Mouse (Mus musculus) adipocyte (in vitro differentiated cells): ENCODE data around the gene Plin5.
A peak's percentile ranks its signal among the peaks of the same experiment; 100 is the strongest.
"Not testable (repeated sequence)": the region's sequence is repeated elsewhere in the genome, so short reads cannot be mapped to it uniquely, and the experiment has no call there.

Experiments
- DNase-seq: peaks from one replicate; pipeline ENCODE4 v3.0.0-alpha.2; 2016; ENCODE audit warnings: low spot score

The Plin5 gene

DNA sequence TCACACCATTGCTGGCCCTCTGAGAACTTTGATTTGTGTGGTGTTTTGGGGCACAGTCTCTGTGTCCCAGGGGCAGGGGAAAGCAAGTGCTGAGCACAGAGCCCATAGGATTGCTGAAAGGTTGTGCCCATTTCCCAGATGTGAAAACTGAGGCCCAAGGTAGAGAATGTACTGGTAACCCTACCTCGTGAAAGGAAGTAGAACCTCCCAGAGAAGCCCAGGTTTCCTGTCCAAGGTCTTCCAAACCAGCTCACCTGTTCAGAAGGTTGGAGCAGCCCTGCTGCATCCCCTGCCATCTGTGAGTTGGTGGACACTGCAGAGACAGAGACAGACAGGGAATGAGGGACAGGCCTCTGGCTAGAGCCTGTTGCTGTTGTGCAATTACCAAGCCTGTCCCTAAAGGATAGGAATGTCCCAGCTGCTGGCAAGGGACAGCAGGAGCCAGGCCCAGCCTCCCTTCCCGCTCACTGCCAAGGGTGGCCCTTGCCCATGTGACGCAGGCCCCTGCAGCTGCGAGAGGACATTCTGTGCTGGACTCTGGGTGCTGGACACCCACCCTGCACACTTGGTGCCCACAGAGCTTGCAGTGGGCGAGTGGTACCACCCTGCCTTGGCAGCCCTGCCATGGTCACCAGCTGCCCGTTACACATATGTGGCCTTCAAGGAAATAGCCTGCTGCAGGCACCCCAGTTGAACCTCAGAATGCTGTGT lies 8.9 kb downstream of the Plin5 start:
- peak; percentile 89 for DNase-seq

DNA sequence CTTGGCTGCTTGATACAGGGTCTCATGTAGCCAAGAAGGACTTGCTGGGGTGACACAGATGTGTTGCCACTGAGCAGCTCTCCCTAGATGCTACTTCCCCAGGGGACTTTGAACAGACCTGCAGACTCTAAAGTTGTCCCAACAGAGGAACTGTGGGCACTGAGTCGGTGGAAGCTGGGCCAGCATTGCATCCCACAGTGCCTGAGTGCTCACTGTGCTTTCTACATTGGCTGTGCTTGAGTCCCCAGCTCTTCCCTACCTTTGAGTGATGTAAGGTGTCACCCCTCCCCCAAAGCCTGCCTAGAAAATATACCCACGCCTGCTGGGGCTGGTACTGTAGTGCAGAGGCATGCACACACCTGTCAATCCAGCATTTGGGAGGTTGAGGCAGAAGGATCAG lies 9.7 kb downstream of the Plin5 start:
- DNase-seq: peak; percentile 58

- no peak for DNase-seq
Measured at GRCm38 (mm10) chr17:56106981-56107380, 10.4 kb downstream of the Plin5 start.

- peak; percentile 65 for DNase-seq
Measured at GRCm38 (mm10) chr17:56106436-56106835, 11.0 kb downstream of the Plin5 start.

DNA sequence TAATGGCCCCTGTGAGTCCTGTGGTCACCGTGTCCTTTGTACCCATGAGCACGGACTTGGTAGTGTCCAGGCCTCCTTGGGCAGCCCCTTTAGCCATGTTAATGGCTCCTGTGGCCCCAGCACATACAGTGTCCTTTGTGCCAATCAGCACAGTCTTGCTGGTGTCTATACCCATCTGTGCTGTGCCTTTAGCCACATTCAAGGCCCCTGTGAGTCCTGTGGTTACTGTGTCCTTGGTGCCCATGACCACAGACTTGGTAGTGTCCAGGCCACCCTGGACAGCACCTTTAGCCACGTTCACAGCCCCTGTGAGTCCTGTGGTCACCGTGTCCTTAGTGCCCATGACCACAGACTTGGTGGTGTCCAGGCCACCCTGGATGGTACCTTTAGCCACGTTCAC lies 12.6 kb downstream of the Plin5 start:
- DNase-seq: peak; percentile 82

DNA sequence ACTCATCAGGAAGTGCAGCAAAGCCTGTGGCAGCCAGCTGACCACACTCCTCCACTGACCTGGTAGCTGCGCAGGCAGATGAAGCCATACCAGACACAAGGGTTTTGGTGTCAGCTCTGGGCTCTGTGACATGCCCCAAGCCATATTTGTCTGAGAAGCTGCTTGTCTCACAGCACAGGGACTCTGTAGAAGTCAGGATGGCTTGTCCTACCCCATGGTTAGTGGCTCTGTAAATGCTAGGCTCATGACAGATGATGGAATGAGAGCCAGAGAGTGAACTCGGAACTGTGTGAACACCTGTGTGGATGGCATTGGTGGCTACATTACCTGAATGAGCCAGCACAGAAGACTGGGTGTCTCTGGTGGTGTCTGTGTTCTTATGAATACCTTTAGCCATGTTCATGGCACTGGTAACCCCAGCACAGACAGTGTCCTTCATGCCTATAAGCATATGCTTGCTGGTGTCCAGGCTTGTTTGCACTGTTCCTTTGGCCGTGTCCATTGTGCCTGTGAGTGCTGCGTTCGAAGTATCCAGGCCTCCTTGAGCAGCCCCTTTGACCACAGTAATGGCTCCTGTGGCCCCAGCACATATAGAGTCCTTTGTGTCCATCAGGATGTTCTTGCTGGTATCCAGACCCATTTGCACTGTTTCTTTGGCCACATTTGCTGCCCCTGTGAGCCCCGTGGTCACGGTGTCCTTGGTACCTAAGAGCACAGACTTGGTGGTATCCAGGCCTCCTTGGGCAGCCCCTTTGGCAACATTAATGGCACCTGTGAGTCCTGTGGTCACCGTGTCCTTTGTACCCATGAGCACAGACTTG lies 13.7 kb downstream of the Plin5 start:
- peak; percentile 92 for DNase-seq

DNA sequence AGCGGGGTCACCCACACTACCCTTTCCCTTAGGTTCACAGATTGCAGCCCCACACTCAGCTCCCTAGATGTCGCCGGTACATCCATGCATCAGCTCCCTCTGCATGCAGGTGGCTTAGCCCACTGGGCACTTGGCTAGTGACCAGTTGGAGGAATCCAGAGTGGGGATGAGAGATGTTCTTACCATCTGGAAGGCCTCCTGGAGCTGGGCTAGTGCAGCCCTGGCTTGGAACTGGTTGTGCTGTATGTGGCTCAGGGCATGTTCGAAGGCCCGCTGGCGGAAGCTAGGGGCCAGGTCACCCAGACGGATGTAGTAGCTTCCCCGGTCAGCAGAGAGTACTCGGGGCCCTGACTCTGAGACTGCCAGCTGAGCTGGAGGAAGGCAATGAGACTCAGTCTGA lies 14.5 kb downstream of the Plin5 start:
- no peak for DNase-seq

GRCm38 (mm10) chr17:56102158-56102557 lies 15.2 kb downstream of the Plin5 start:
- DNase-seq: no peak

DNA sequence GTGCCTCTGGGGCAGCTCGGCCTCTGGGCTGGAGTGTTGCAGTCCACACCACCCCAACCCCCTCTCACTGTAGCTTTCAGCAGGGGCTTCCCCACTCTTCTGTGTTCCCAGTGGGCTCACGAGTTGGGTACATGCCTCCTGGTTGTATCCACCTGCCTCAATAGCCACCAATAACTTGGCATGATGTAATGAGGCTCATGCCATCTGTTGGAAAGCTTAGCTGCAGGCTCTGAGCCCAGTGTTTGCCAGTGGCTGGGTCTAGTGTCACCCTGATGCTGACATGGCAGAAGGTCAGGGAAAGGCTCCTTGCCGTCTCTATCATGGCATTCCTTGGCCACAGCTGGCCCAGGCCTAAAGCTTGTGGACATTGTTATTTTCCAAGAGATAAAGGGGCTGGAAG lies 16.6 kb downstream of the Plin5 start:
- DNase-seq: peak; percentile 93

- peak; percentile 80 for DNase-seq
Measured at GRCm38 (mm10) chr17:56098711-56099572, 18.5 kb downstream of the Plin5 start.

DNA sequence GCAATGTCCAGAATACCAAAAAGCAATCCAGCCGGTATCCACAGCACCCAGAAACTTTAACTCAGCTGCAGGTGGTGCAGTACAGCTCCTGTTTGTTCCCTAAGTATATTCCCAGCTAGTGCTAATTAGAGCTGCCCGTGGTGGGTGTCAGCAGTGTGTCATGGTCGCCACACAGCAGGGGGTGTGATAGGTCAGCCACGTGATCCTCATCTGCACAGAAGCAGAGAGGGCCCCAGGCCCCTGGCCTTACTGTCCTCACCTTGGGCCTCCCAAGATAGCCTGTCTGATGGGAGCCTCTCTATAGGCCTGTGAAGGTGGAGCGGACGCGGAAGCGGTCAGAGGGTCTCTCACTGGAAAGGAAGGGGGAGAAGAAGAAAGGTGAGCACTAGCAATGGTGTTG lies 19.2 kb downstream of the Plin5 start:
- no peak for DNase-seq

DNA sequence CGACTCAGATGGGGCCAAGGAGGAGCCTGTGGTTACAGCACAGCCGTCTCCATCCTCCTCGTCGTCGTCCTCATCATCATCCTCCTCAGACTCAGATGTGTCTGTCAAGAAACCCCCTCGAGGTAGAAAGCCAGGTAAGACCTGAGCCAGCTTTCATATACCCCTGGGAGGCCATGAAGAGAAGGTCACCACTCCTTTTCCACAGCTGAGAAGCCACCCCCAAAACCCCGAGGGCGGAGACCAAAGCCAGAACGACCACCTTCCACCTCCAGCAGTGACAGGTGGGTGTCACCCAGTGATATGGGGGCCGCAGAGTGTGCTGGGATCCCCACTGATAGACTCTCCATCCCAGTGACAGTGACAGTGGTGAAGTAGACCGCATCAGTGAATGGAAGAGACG lies 20.5 kb downstream of the Plin5 start:
- DNase-seq: no peak

DNA sequence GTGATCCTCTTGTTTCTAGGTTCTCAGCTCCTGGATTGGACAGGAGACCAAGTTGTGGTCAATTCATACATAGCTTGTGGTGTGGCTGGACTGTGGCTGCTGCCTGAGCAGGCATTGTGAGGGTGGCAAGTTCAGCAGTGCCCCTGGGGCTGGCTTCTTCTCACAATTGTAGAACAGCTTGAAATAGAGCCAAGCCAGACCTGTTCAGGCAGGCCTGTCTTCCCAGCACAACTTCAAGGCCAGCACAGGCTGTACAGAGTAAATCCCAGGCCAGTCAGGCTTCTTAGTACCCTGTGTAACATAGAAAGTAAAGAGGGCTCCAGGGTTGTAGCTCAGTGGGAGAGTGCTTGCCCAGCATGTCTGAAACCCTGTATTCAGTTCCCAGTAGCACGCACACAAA lies 24.6 kb downstream of the Plin5 start:
- peak; percentile 67 for DNase-seq

GRCm38 (mm10) chr17:56092312-56092711 lies 25.1 kb downstream of the Plin5 start:
- DNase-seq: no peak

- DNase-seq: peak; percentile 77
Measured at GRCm38 (mm10) chr17:56080781-56081585, 36.4 kb downstream of the Plin5 start.

GRCm38 (mm10) chr17:56079921-56080320 lies 37.5 kb downstream of the Plin5 start:
- DNase-seq: no peak

DNA sequence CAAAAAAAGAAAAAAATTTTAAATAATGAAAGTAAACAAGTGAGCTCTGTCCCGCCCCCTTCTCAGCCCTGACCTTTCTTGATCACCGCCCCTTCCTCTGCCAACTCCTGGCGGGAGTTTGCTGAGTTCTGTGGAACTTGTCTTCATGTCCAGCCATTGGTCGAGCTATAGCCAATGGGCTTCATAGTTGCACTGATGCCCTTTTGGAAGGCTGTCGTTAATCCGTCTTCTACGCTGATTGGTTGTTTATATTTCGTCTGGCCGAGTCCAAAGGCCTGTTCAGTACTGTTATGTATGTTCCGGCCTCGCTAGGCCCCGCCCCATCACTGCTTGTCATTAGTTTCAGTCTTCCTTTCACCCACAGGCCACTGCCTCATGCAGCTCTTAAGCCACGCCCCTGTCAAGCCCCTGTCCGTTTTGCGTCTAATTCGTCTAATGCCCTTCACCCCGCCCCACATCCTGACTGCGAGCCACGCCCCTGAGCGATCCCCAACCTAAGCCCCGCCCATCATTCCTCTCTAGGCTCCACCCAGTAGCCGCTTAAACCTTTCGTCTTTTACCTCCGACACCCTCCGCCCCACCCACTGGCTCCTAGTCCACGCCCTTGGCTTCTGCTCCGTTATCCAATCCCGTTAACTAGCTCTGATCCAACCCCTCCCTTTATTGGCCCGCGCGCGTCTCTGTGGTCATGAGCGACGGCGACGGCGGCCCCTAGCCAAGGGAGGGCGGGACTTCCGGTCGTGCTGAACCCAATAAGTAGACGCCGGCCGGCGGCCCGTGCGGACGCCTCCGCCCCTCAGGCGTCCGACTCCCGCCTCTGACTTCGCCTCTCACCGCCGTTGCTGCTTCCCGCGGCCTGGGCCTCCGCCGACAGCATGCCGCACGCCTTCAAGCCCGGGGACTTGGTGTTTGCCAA lies 38.3 kb downstream of the Plin5 start, which contains the start of gene Hdgfl2:
TSS of gene Hdgfl2 (plus strand) at position 755 of the 916 bp plus-strand sequence.
- peak; percentile 100 for DNase-seq

DNA sequence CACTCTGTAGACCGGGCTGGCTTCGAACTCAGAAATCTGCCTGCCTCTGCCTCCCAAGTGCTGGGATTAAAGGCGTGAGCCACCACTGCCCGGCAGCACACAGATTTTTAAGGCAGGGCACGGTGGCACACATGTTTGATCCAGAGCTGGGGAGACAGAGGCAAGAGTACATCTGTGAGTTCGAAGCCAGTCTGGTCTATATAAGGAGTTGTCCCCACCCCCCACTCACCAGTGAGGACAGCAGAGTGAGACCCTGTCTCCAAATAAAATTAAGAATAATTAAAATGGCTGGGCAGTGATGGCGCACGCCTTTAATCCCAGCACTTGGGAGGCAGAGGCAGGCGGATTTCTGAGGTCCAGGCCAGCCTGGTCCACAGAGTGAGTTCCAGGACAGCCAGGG lies 39.0 kb downstream of the Plin5 start:
- DNase-seq: not testable (repeated sequence)

DNA sequence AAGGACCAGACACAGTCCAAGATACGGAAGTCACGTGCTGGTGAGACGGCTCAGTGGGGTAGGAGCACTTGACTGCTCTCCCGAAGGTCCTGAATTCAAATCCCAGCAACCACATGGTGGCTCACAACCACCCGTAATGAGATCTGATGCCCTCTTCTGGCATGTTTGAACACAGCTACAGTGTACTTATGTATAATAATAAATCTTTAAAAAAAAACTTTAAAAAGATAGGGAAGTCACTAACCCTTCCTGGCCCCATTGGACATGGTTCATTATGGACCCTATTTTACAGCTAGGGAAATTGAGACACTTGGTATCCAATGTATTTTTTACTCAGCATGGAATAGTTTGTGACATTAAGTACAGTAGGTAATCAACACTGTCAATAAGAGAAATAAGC lies 39.9 kb downstream of the Plin5 start:
- DNase-seq: no peak

GRCm38 (mm10) chr17:56074827-56075208 lies 42.6 kb downstream of the Plin5 start, which contains the start of gene Ubxn6:
TSS of gene Ubxn6 (minus strand) at chr17:56075028.
- peak; percentile 97 for DNase-seq
